In genomic region chr9:47957881-47958280, GRCm38 (mm10) we compare ENCODE assay signal across 19 mouse cellular contexts.
A peak's percentile ranks its signal among the peaks of the same experiment; 100 is the strongest.
DNase-seq lines count a peak whose midpoint lies in the region; ATAC-seq and TF ChIP-seq lines count a peak whose summit lies in the region.
"Had no signal": no experiment of that assay in that cellular context is flagged by ENCODE, and none has a peak within 500 bp of the region (broad histone marks: within the 10 kb centered on the region; RNA-seq: fewer than 3 reads in every experiment).

No protein-coding gene starts in this region.

- intact Hi-C loops in left cerebral cortex, postnatal 36 days (cut with DNase I) = loop anchor here (5.0 kb wide), 1 partner anchor 114 kb away; no protein-coding TSS in a partner anchor
- intact Hi-C loops in gastrocnemius, adult 2 months (cut with DNase I) = no loop called here

- no peak overlapping the region for H3K27ac ChIP-seq in gastrocnemius, adult 2 months
- H3K27ac ChIP-seq: embryonic facial prominence, embryonic 12.5 days; hindbrain, embryonic 13.5 days; neural tube, embryonic 13.5 days had no signal

- ATAC-seq in megakaryocyte, adult 5-6 weeks (ENCODE audit: poor library complexity, severe bottlenecking) = no peak

- no peak overlapping the region for H3K4me3 ChIP-seq in gastrocnemius, adult 2 months
- H3K4me3 ChIP-seq: embryonic facial prominence, embryonic 12.5 days; hindbrain, embryonic 13.5 days; neural tube, embryonic 13.5 days had no signal

- peak; percentile 20 to 26 for DNase-seq in cerebellum, postnatal 14 days
- DNase-seq in cerebellum, postnatal 4 days (ENCODE audit: low spot score in 2 of 2) = no peak
- DNase-seq in layer of hippocampus, adult 9-11 months = peak; percentile 42
- no peak for DNase-seq in layer of hippocampus, adult 9-10 months (ENCODE audit: low spot score)
- peak; percentile 56 to 66 for DNase-seq in left cerebral cortex, postnatal 36 days (ENCODE audit: low spot score in 2 of 2)
- no peak for DNase-seq in gastrocnemius, adult 2 months
- no peak for DNase-seq in gastrocnemius, adult 18-20 months (ENCODE audit: low spot score)
- DNase-seq: adrenal gland, adult 2 months; cerebellum, adult 11 months; gastrocnemius, postnatal 14 days; heart, postnatal 10 days; kidney, adult 9 months; kidney, postnatal 4 days; lung, adult 2 months; lung, postnatal 4 days had no signal

- TF ChIP-seq CTCF in gastrocnemius, adult 2 months (IDR thresholded peaks at IDR 0.05) = no peak

Comparison
In these comparisons a context has a peak if more than half of its experiments do, and no peak if none do; other contexts are left out.
1. DNase-seq: peak in cerebellum, postnatal 14 days (2 of 2), layer of hippocampus, adult 9-11 months (single experiment) and left cerebral cortex, postnatal 36 days (2 of 2); none in cerebellum, postnatal 4 days (0 of 2), layer of hippocampus, adult 9-10 months (single experiment), gastrocnemius, adult 2 months (single experiment) and gastrocnemius, adult 18-20 months (single experiment).